Mouse (Mus musculus): ENCODE measurements around the gene Rhbg. TPM values are rescaled to one million over a fixed set of nuclear protein-coding genes. Genes with fewer than 3 reads are reported as not detected.

Rhbg gene
- polyA plus RNA-seq, 1 experiment from 2014 or later = 6.7 TPM

DNA sequence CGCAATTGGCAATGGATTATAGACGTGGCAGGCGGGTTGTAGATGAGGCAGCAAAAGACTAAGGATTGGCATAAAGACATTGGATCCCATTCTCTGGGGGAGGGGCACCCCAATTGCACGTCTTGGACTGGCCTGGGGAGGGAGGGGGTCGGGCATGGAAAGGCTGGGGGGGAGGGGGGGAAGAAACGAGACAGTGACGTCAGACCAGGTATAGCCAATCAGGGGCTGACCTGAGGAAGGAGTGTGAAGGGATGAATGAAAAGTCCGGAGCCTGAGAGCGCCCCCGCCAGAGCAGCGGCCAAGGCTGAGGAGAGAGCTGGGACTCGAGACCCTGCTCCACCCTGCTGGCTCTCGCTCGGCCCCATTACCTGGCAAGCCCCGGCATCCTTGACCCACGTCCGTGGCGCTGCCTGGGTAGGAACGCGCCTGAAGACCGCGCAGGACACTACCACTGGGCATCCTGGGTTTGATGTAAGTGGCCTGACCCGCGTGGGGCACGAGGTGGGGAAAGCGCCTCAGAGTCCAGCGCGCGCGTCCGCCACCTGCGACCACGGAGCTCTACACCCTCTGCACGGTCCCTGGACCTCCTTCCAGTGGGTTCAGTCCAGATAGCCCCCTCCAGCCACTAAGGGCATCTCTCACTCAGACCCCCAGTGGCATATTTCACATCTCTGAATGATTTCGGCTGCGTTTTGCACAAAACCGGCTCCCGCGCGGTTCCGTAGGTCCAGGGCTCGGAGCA is 40.1 kb downstream of the Rhbg start:
- Histone ChIP-seq H3K9ac (no peak overlapping the region), H3K9me3 (no peaks in the 10 kb centered on the region), H3K36me3 (no peaks in the 10 kb centered on the region), H3K4me2 (peak overlapping the region; percentile 41), H3K27me3 (peaks cover 100% of the 10 kb centered on the region), H3K4me3 (peak overlapping the region; percentile 25), H3K27ac (no peak overlapping the region), H3K4me1 (peaks cover 19% of the 10 kb centered on the region)
- 1% methylated on average over 42 of the region's 42 CpGs for WGBS
- ATAC-seq (ENCODE audit: insufficient number of reproducible peaks, insufficient read depth, low FRiP score, low TSS enrichment, low read depth) = no peak

DNA sequence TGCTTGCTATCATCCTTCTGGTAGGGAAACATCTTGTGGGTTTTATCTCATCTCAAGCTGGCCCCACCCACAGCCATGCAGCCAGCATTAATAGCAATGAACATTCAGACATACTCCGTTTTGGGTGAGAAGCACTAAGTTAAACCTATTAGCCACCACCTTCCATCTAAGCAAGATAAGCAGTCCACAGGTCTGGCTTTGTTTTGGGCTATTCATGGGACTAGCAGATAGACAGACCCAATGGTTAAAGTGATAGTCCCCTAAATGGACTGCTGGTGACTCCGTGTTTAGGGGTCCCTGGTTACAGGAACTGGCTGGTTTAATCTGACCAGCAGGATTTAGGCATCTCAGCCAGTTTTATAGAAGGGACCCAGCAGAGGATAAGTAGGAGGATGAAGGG is 41.5 kb downstream of the Rhbg start:
- Histone ChIP-seq H3K9me3 (no peaks in the 10 kb centered on the region), H3K4me1 (peaks cover 19% of the 10 kb centered on the region), H3K4me3 (no peak overlapping the region), H3K27me3 (peaks cover 100% of the 10 kb centered on the region), H3K27ac (no peak overlapping the region), H3K9ac (no peak overlapping the region), H3K36me3 (no peaks in the 10 kb centered on the region), H3K4me2 (no peak overlapping the region)
- WGBS = 4% methylated on average over 2 of the region's 2 CpGs
- ATAC-seq (ENCODE audit: insufficient number of reproducible peaks, insufficient read depth, low FRiP score, low TSS enrichment, low read depth) = no peak

DNA sequence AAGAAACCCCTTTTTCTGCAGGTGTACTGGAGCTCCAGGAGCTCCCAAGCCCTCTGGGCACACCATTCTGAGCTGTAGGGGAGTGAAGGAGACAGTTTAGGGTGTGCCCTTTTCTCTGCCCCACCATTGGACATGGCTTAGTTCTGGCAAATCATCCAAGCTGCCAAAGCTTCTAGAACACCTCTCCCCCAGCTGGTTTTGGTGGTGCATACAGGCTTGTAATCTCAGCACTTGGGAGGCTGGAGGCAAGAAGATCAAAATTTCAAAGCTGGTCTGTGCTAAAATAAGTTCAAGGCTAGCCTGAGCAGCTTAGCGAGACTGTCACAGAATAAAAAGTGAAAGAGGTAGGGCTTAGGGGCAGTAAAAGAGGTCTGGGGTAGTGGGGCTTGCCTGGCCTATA is 42.2 kb downstream of the Rhbg start:
- H3K4me3 ChIP-seq = no peak overlapping the region
- no peak overlapping the region for H3K4me2 ChIP-seq
- H3K27ac ChIP-seq = no peak overlapping the region
- H3K36me3 ChIP-seq = no peaks in the 10 kb centered on the region
- no peak overlapping the region for H3K9ac ChIP-seq
- no peak for ATAC-seq (ENCODE audit: insufficient number of reproducible peaks, insufficient read depth, low FRiP score, low TSS enrichment, low read depth)
- 3% methylated on average over 1 of the region's 1 CpGs for WGBS
- peaks cover 100% of the 10 kb centered on the region for H3K27me3 ChIP-seq
- peaks cover 19% of the 10 kb centered on the region for H3K4me1 ChIP-seq
- no peaks in the 10 kb centered on the region for H3K9me3 ChIP-seq

DNA sequence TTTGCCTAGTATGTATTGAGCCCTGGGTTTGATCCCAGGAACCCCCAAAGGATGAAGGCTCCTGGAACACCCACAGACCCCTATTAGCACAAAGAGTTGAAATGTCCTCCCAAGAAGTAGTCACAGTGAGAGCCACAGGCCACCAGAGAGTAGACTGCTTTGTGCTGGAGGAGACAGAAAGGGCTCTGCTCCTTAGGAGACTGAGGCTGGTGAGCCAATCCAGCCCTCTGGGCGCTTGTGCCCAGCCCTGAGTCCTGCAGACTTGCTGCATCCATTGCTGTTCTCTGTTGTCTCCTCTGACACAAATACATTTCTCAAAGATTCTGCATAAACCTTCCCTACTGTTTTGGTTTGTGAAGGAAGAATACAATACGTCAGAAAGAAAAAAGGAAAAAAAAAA is 43.6 kb downstream of the Rhbg start:
- ATAC-seq (ENCODE audit: insufficient number of reproducible peaks, insufficient read depth, low FRiP score, low TSS enrichment, low read depth) = no peak
- Histone ChIP-seq H3K9ac (no peak overlapping the region), H3K9me3 (no peaks in the 10 kb centered on the region), H3K4me2 (no peak overlapping the region), H3K4me1 (peaks cover 22% of the 10 kb centered on the region), H3K36me3 (no peaks in the 10 kb centered on the region), H3K27ac (no peak overlapping the region), H3K4me3 (no peak overlapping the region), H3K27me3 (peaks cover 100% of the 10 kb centered on the region)
- WGBS = 6% methylated on average over 2 of the region's 2 CpGs

DNA sequence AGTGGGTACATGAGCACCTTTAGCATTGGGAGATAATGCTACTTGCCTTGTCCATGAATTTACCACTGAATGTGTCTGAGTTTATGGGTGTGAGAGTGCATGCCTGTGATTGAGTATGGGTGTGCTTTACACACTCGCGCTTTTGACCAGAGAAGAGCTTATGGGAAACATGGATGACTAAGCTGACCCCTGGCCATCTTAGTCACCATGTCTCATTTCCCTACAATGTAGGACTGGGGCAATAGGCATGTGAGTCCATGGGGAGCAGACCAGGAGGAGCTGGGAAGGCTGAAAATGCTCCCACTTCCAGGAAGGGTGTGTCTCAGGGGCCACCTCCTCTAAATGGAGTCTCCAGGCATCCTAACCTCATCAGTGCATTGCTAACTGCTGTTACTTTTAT is 44.4 kb downstream of the Rhbg start:
- H3K9ac ChIP-seq = no peak overlapping the region
- H3K36me3 ChIP-seq = no peaks in the 10 kb centered on the region
- H3K4me1 ChIP-seq = peaks cover 20% of the 10 kb centered on the region
- peaks cover 100% of the 10 kb centered on the region for H3K27me3 ChIP-seq
- no peak overlapping the region for H3K27ac ChIP-seq
- H3K4me3 ChIP-seq = no peak overlapping the region
- WGBS = 15% methylated on average over 2 of the region's 2 CpGs
- ATAC-seq (ENCODE audit: insufficient number of reproducible peaks, insufficient read depth, low FRiP score, low TSS enrichment, low read depth) = no peak
- no peak overlapping the region for H3K4me2 ChIP-seq
- no peaks in the 10 kb centered on the region for H3K9me3 ChIP-seq

DNA sequence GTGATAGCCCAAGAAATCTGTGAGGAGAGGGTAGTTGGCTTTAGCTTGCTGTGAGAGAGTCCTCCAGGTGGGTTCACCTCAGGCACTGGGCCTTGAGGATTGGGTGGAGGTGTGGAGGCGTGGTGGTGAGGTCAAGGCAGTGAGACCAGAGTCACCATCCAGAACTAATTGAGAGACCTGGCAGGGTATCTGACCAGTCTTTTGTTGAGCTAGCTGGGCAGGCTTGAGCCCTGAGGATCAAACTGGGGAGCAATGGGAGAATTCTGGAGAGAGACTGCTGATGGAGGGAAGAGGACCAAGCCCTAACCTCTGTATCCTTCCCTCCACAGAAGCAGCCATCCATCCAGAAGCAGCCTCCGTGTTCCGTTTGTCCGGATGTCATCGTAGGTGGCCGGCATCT is 45.2 kb downstream of the Rhbg start:
- 3% methylated on average over 6 of the region's 6 CpGs for WGBS
- Histone ChIP-seq H3K4me2 (no peak overlapping the region), H3K4me3 (no peak overlapping the region), H3K27ac (no peak overlapping the region), H3K9ac (no peak overlapping the region), H3K36me3 (no peaks in the 10 kb centered on the region), H3K4me1 (peaks cover 16% of the 10 kb centered on the region), H3K27me3 (peaks cover 100% of the 10 kb centered on the region), H3K9me3 (no peaks in the 10 kb centered on the region)
- no peak for ATAC-seq (ENCODE audit: insufficient number of reproducible peaks, insufficient read depth, low FRiP score, low TSS enrichment, low read depth)

DNA sequence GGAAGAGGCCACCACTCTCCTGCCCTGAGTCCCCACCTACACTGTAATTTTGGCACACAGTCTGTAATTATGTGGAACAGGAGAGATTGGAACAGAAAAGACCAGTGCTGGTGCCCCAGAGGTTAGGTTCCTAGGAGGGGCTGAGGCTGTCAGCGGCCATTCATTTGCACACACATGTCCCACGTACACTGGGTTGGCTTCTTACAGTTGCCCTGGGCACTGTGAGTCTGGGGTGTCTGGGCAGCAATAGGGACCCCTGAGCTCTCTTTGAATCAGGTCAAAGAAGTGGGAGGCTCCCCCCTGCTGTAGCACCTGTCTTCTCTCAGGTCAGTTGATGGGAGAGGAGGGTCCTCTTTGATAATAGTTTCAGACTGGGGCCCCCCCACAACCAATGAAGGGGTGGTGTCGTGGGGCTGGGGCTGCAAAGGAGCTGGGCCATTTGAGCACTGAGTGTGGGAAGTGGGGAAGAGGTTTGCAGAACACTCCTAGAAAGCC is 46.2 kb downstream of the Rhbg start:
- Histone ChIP-seq H3K4me1 (peaks cover 15% of the 10 kb centered on the region), H3K4me2 (no peak overlapping the region), H3K36me3 (no peaks in the 10 kb centered on the region), H3K27ac (no peak overlapping the region), H3K9ac (no peak overlapping the region), H3K4me3 (no peak overlapping the region), H3K9me3 (no peaks in the 10 kb centered on the region), H3K27me3 (peaks cover 100% of the 10 kb centered on the region)
- 9% methylated on average over 3 of the region's 3 CpGs for WGBS
- no peak for ATAC-seq (ENCODE audit: insufficient number of reproducible peaks, insufficient read depth, low FRiP score, low TSS enrichment, low read depth)

DNA sequence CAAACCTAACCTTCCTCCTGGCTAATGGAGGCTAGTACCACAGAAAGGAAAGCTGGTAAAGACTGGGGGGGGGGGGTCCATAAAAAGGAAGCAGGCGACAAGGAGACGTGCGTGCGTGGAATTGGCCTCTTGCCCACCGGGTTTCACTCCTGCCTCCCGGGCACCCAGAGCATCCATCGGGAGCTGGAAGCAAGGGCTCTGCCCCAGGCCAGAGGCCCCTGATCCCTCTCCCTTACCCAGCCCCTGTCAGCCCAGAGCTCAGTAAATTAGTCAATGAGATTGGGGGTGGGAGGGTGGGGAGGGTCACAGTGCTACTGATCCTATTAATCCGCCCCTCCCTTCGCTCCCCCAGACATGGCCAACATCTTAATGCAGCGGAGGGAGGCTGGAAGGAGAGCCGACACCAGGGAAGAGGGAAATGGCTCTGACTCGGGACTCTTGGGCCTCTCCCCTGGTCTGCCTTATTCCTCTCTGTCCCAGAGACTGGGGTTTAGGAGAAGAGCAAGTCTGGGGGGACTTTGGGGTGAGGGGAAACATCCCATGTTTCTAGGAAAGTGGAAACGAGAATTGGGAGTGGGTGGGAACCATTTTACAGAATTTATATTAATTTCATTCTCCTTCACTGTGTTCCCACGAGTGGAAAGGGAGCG is 46.9 kb downstream of the Rhbg start:
- Histone ChIP-seq H3K27ac (no peak overlapping the region), H3K9ac (no peak overlapping the region), H3K36me3 (no peaks in the 10 kb centered on the region), H3K9me3 (no peaks in the 10 kb centered on the region), H3K4me3 (no peak overlapping the region; the same call in 1 of the 2 replicates), H3K4me2 (no peak overlapping the region), H3K27me3 (peaks cover 100% of the 10 kb centered on the region), H3K4me1 (peaks cover 15% of the 10 kb centered on the region)
- WGBS = 2% methylated on average over 14 of the region's 15 CpGs
- ATAC-seq (ENCODE audit: insufficient number of reproducible peaks, insufficient read depth, low FRiP score, low TSS enrichment, low read depth) = no peak

DNA sequence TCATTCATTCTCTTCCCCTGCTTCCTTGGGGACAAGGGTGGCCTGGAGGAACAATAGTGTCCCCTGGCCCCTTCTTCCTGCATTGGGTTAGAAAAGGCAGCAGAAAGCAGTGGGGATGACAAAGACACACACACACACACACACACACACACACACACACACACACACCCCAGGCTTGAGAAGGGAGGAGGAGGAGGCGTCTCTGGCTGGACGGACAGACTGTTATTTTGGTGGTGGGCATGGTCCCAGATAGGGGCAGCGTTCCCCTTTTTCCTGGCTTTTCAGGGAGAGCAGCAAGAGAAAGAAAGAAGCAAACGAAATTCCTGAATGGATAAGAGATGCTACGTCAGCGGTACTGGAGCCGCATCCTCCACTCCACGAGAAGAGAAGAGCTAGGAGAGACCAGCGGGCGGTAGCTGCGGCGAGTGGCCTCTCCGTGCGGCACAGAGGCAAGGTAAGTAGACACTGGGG is 47.6 kb downstream of the Rhbg start:
- under 1% methylated on average over 14 of the region's 14 CpGs for WGBS
- Histone ChIP-seq H3K9me3 (no peaks in the 10 kb centered on the region), H3K4me2 (no peak overlapping the region), H3K27me3 (peaks cover 100% of the 10 kb centered on the region), H3K36me3 (no peaks in the 10 kb centered on the region), H3K27ac (no peak overlapping the region), H3K9ac (no peak overlapping the region), H3K4me1 (peaks cover 15% of the 10 kb centered on the region), H3K4me3 (no peak overlapping the region; the same call in 1 of the 2 replicates)
- ATAC-seq (ENCODE audit: insufficient number of reproducible peaks, insufficient read depth, low FRiP score, low TSS enrichment, low read depth) = no peak

DNA sequence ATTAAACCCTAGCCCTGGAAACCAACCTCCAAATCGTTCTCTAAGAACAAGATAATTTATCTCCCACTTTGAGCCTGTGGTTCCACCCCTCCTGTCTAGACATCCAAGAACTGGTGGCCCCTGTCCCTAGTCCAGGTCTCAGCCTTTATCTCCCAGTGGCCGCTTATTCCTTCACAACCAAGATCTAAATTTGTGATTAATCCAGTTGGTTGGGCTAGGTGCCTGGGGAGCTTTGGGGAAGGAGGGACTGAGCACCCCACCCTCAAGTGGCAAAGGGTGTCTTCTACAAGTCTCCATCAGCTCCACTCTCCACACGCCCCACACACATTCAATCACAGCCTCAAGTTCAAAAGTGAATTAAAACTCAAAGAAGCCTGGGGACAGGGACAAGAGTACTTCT is 48.0 kb downstream of the Rhbg start:
- Histone ChIP-seq H3K36me3 (no peaks in the 10 kb centered on the region), H3K27ac (no peak overlapping the region), H3K9ac (no peak overlapping the region), H3K9me3 (no peaks in the 10 kb centered on the region), H3K27me3 (peaks cover 100% of the 10 kb centered on the region), H3K4me3 (no peak overlapping the region), H3K4me1 (peaks cover 15% of the 10 kb centered on the region), H3K4me2 (no peak overlapping the region)
- WGBS = 4% methylated on average over 3 of the region's 3 CpGs
- no peak for ATAC-seq (ENCODE audit: insufficient number of reproducible peaks, insufficient read depth, low FRiP score, low TSS enrichment, low read depth)

DNA sequence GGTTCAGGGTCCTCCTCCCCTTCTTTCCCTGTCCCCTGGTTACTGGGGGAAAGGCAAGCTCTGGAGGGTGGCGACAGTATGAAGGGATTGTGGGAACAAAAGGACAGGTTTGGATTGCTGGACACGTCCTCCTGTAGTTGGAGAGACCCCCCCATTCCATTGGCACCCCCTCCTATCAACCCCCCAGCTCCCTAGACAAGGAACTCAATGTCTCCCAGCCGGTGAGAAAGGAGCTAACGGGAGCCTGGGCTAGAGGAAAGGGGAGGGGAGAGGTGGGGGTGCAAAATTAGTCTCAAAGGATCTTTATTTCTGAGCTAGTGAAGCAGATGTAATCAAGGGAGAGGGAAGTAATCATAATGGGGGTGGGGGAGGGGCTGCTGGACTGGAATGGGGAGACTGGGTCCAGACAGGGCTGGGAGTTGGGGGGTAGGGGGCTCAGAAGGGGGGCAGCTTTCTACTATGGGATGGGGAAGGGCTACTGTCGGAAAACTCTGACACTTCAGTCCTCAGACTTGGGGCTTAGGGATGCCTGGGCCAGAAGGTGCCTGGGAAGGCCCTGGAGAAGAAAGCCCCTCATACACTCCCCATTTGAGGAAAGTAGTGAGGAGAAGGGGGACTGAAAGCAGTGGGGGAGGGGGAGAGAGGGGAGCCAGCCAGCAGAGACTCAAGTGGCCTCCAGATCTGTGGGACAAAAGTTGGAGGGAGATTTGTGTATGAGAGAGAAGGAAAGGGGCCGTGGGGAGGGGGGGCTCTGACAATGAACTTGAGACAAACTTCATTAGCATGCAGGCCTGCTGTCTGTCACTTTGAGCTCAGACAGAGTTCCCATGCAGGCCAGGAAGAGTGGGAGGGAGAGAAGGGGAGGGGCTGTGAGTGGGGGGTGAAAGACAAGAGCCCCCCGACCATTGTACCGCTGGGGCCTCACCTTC is 48.7 kb downstream of the Rhbg start:
- H3K27ac ChIP-seq = no peak overlapping the region
- H3K9ac ChIP-seq = no peak overlapping the region
- H3K4me3 ChIP-seq = no peak overlapping the region
- no peaks in the 10 kb centered on the region for H3K9me3 ChIP-seq
- H3K27me3 ChIP-seq = peaks cover 100% of the 10 kb centered on the region
- peaks cover 17% of the 10 kb centered on the region for H3K4me1 ChIP-seq
- no peaks in the 10 kb centered on the region for H3K36me3 ChIP-seq
- H3K4me2 ChIP-seq = no peak overlapping the region
- WGBS = 5% methylated on average over 8 of the region's 8 CpGs
- no peak for ATAC-seq (ENCODE audit: insufficient number of reproducible peaks, insufficient read depth, low FRiP score, low TSS enrichment, low read depth)

Measured in embryonic facial prominence, embryonic 13.5 days (tissue).